Mouse (Mus musculus): ENCODE measurements around the gene Mab21l2. TPM values are rescaled to one million over a fixed set of nuclear protein-coding genes. Genes with fewer than 3 reads are reported as not detected.

Gene Mab21l2
- total RNA-seq (2023): not detected

DNA sequence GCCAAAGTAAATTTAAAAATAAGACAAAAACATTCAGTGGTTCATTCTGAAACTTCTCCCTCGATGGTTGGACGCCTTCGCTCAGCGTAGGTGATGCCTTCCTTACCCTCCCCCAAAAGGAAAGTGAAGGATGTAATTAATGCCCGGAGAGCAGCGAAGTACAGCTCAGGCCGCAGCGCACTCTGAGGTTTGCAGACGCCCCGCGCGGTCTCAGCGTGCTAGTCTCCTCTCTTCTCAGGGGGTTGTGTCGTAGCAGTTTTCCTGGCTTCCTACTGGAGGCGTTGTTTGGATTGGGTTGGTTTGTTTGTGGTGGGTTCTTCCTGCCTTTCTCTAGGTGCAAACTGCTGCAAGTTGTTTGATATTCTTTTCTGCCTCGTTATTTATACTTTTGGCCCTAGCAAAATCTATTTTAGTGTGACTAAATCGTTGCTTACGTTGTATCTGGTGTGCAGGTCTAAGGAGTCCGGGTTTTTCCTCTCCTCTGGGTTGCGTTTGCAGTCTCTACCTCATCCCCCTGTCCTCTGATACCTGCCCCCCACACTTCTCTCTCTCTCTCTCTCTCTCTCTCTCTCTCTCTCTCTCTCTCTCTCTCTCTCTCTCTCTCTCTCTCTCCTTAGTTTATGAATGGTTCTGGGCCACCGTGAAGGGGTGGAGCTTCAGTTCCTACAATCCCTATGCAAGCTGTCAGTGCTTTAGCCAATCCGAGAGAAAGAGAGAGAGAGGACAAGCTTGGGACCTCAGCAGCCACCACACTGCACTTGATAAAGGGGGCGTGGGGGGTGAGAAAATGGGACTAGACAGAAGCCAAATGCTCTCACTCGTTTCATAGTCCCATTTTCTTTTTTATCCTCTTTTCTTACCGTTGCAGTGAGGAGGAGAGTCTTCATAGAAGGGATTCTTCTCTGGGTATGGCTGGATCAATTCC, at the start of gene Mab21l2:
Gene Mab21l2, minus strand, starts transcription at position 539 of the 925 bp plus-strand sequence.

